Mouse (Mus musculus) WW6 (cell line): ENCODE data around the gene Gm10663.

Experiments used
- DNase-seq: peaks from one replicate; pipeline ENCODE4 v3.0.0-alpha.2; 2013; ENCODE audit warnings: low read depth, low spot score

Gm10663 gene

GRCm38 (mm10) chr8:65074733-65075132, at the start of gene Gm10663:
Gm10663 (plus strand) TSS chr8:65075033.
- DNase-seq, result no peak

DNA sequence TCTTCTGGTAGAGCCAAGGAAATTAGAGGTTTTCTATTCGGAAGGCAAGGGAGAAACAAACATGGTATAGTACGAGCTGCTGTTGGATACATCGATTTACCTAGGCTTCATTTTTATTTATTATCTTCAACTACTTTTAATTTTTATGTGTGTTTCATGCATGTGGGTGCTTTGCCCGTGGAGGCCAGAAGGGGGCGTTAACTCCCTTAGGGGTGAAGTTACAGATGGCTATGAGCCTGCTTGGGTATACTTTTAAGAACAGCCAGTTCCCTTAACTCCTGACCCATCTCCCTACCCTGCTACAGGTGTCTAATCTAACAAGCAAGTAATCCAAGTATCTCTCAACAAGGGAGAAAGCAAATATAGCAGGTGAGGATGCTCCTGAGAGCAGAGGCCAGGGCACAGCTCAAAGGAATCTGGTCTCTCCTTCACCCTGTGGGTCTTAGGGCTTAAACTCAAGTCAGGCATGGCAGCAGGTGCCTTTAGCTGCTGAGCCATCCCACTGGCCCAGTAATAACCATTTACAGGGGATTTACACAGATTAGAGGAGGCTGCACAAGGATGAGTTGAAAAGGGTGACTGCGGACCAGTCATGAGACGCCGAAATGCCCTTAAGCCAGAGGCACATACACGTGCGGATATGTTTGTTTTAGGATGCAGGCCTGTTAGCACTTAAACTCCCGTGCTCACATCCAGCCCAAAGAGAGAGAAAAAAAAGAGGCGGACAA, 45.7 kb upstream of the Gm10663 start:
- DNase-seq, result no peak

- DNase-seq, result no peak
Measured at GRCm38 (mm10) chr8:65029776-65030175, 45.1 kb upstream of the Gm10663 start.

DNA sequence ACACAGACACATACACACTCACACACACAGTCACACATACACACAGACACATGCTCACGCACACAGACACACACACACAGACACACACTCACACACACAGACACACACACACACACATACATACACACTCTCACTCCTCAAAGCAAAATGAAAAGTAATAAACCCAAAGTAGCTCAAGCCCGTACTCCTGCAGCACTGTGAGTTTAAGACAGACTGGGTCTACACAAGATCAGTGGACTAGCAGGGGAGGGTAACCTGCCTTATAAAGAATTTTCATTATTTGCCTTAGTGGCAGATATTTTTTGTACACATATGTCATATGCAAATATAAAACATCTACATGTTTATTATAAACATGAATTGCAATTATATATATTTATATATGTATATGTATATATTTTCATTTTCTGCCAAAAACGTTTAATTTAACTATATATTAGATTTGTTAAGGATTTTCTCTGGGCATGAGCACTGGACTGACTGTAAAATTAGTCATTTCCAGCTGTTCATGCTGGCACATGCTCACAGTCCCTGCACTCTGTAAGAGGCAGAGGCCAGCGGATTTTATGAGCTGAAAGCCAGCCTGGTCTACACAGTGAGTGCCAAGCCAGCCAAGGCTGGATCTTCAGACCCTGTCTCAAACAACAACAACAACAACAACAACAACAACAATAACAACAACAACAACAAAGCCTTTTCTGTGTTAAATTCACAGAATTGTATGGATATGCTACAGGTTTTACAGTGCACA, 43.9 kb upstream of the Gm10663 start:
- DNase-seq, result no peak

- no peak for DNase-seq
Measured at GRCm38 (mm10) chr8:65032107-65032506, 42.7 kb upstream of the Gm10663 start.

GRCm38 (mm10) chr8:65033056-65033455, 41.8 kb upstream of the Gm10663 start:
- no peak for DNase-seq

- DNase-seq, result no peak
Measured at GRCm38 (mm10) chr8:65034136-65034535, 40.7 kb upstream of the Gm10663 start.

DNA sequence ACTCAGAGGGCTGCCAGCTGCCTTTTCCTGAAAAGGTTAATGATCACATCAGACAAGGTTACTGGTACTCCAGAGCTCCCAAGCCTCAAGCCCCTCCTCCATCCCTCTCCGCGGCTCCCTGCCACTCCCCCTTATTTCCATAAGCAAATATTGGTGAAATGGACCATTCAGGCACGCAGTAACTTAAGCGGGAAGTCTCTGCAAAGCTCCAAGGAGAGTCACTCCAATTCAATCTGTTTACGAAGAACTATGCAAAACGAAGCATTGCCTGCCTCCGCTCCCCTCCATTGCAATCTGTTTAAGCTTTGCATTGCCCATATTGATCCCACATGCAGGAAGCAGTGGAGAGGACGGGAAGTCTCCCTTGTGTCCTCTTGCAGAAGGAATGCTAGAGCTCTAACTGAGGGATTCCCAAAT, 37.7 kb upstream of the Gm10663 start, which contains the start of gene Apela:
Gene Apela, minus strand, starts transcription at position 220 of the 417 bp plus-strand sequence.
- DNase-seq, result no peak

DNA sequence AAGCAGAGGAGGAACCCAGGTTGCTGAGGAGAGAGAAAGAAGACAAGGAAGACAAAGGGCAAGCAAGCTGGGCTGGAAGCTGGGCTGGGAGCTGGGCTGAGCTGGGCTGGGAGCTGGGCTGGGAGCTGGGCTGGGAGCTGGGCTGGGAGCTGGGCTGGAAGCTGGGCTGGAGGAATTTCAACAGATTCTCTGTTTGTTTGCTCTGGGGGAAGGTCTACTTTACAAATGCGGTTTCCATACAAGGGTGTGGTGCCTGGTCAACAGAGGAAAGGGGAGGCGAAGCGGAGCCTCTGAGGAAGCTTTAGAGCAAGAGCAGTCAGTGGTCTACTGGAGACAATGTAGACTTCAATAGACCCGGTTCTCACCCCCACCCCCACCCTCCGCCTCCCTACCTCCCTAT, 28.3 kb upstream of the Gm10663 start:
- peak; percentile 77 for DNase-seq

DNA sequence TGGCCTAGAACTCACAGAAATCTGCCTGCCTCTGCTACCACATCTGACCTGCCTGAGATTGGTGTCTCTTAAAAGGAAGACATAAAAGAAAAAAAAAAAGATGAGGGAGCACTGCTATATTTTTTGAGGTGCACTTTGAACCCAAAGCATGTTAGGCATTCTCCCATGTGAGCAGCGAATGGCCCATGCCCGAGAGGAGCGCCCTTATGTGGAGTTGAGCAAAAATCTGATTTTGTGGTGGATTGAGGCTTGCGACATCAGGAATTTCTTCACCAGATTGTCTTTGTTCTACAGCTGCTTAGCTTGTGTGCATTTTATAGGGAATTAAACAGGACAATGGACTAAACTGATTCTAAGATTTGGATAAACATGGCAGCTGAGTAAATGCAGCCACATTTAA, 27.6 kb upstream of the Gm10663 start:
- DNase-seq, result no peak

GRCm38 (mm10) chr8:65047801-65048200, 27.0 kb upstream of the Gm10663 start:
- no peak for DNase-seq

- no peak for DNase-seq
Measured at GRCm38 (mm10) chr8:65053554-65053953, 21.3 kb upstream of the Gm10663 start.

DNA sequence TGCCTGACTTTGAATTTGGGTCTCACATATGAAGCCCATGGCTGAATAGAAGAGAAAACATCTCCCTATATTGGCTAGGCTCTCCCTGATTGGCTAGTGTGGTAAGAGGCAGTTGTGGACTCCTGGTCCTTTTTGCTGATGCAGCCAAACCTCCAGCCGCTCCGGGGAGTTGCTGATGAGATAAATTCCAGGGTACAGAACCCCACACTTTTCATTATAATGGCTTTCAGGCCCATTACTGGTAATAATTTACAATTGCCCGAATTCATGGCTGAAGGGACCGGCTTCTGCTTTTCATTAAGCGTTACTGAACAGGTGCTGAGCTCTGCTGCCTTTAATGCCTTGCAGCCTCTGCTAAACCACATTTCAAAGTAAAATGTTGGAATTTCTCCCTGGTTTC, 20.9 kb upstream of the Gm10663 start:
- no peak for DNase-seq

- no peak for DNase-seq
Measured at GRCm38 (mm10) chr8:65056722-65057121, 18.1 kb upstream of the Gm10663 start.

DNA sequence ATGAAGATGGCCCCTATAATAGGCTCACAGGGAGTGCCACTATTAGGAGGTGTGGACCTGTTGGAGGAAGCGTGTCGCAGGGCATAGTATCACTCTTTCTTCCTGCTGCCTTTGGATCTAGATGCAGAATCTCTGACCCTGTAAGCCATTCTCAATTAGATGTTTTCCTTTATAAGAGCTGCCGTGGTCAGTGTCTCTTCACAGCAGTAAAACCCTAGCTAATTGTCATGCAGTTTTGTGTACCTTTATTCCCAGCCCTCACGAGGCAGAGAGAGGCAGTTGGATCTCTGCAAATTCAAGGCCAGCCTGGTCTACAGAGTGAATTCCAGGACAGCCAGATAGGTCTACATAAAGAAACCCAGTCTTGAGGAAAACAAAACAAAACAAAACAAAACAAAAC, 12.6 kb upstream of the Gm10663 start:
- DNase-seq, result no peak

- no peak for DNase-seq
Measured at GRCm38 (mm10) chr8:65064071-65064470, 10.8 kb upstream of the Gm10663 start.

DNA sequence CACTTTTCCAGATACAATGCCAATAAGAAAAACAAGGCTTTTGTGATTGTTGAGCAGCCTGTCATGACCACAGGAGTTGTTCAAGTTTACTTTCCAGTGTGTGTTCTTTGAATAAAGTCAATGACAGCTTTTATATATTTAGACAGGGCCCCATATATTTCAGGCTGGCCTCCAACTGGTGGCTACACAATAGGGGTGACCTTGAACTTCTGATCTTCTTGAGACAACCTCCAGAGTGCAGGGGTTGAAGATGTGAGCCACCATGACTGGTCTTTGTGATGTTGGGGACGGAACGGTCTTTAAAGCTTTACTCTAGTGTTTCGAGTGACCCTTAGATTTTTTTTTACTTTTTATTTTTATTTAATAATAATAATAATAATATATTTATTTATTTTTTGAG, 9.2 kb upstream of the Gm10663 start:
- DNase-seq, result no peak

GRCm38 (mm10) chr8:65067031-65067430, 7.8 kb upstream of the Gm10663 start:
- DNase-seq, result no peak

GRCm38 (mm10) chr8:65067694-65068472, 7.0 kb upstream of the Gm10663 start:
- DNase-seq, result no peak

DNA sequence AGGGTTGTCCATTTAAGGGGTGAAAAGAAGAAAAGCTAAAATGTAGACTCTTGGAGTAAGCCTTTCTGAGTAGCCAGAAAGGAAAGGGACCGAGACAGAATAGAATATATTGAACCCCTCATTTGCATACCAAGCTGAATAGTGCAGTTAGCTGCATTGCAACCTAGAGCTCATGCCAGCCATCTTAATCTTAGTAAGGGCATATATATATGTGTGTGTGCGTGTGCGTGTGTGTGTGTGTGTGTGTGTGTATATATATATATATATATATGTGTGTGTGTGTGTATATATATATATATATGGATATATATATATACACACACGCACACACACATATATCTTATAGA, 6.4 kb upstream of the Gm10663 start:
- DNase-seq, result no peak

GRCm38 (mm10) chr8:65070996-65071395, 3.8 kb upstream of the Gm10663 start:
- DNase-seq, result no peak

DNA sequence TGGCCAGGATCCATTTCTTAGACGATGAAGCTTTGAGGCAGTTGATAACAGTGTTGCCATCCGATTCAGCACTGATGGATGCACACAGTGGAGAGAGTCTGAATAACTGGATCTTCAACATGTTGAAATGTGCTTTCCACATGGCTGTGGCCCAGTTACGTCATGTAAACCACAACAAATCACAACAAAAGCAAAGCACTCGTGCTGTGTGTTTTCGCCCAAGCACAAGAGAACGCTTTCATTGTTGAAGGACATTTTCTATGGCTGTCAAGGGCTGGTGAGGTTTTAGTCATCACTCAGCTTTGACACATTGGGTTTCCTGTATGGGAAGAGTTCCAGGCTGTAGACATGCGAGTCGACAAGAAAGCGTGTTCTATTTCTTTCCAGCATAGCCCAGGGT, 5.9 kb downstream of the Gm10663 start:
- no peak for DNase-seq
